Mouse (Mus musculus): ENCODE measurements around the gene Adamts3. TPM values are rescaled to one million over a fixed set of nuclear protein-coding genes. Genes with fewer than 3 reads are reported as not detected.

The Adamts3 gene
- 1.0 and 2.3 TPM in 2 replicates for polyA plus RNA-seq (2012; rRNA removed; ENCODE audit: low replicate concordance)

GRCm38 (mm10) chr5:89883051-89883907 is at the start of gene Adamts3:
Adamts3 (minus strand) TSS chr5:89883334.

All from mammary gland, adult 2 months (tissue).